In the genomic region with DNA sequence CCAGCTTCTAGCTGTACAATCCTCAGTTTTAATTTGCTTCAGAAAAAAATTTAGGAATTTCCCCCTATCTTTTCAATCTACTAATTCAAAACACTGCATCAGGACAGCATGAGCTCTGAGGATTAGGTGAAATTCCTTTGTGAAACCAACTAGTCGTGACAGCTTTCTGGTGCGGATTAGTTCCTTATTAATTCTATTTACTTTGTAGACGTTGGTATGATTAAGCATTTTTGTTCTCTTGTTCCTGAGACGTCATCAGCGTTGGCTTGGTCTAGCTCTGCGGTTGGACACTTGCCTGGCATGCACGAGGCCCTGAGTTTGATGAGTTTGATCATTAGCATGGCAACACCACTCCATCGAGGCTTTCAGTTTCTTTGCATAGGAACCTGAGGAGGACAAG, we compare ENCODE assay signal across 17 mouse cellular contexts.
DNase-seq lines count a peak whose midpoint lies in the region; ATAC-seq lines count a peak whose summit lies in the region.
"Had no signal": no experiment of that assay in that cellular context is flagged by ENCODE, and none has a peak within 500 bp of the region (broad histone marks: within the 10 kb centered on the region; RNA-seq: fewer than 3 reads in every experiment).

No protein-coding gene starts in this region.

- 6% methylated on average over 8 of the region's 8 CpGs for WGBS in forebrain, embryonic 14.5 days
- 26% methylated on average over 8 of the region's 8 CpGs for WGBS in forebrain, embryonic 11.5 days
- WGBS in midbrain, embryonic 14.5 days = 23% methylated on average over 8 of the region's 8 CpGs
- 26% methylated on average over 8 of the region's 8 CpGs for WGBS in midbrain, embryonic 13.5 days

- H3K9me3 ChIP-seq in forebrain, embryonic 14.5 days (replicated peaks; ENCODE audit: control insufficient read depth, low read length) = no peaks in the 10 kb centered on the region; the same call in 1 of the 2 replicates
- no peaks in the 10 kb centered on the region for H3K9me3 ChIP-seq in forebrain, embryonic 11.5 days (ENCODE audit: control insufficient read depth, low read length)
- H3K9me3 ChIP-seq in midbrain, embryonic 14.5 days (ENCODE audit: control insufficient read depth, low read length) = 0 out of 2 replicates have a peak, but pooled peaks cover 4% of the 10 kb centered on the region
- H3K9me3 ChIP-seq in midbrain, embryonic 13.5 days = peaks cover 5% of the 10 kb centered on the region; the same call in 1 of the 2 replicates
- H3K9me3 ChIP-seq: forebrain, embryonic 12.5 days; heart, embryonic 12.5 days; hindbrain, embryonic 10.5 days had no signal

- H3K4me2 ChIP-seq in forebrain, embryonic 14.5 days (ENCODE audit: low read length) = no peak overlapping the region
- no peak overlapping the region for H3K4me2 ChIP-seq in forebrain, embryonic 11.5 days (ENCODE audit: low read depth, low read length, severe bottlenecking)
- no peak overlapping the region for H3K4me2 ChIP-seq in midbrain, embryonic 14.5 days (ENCODE audit: low read length)
- no peak overlapping the region for H3K4me2 ChIP-seq in midbrain, embryonic 13.5 days (replicated peaks)
- H3K4me2 ChIP-seq: forebrain, embryonic 12.5 days; heart, embryonic 12.5 days; hindbrain, embryonic 14.5 days had no signal

- H3K4me3 ChIP-seq in forebrain, embryonic 14.5 days (ENCODE audit: low read depth, low read length) = no peak overlapping the region
- H3K4me3 ChIP-seq in forebrain, embryonic 11.5 days (ENCODE audit: low read depth, low read length) = no peak overlapping the region
- H3K4me3 ChIP-seq in midbrain, embryonic 14.5 days (replicated peaks; ENCODE audit: low read depth, low read length) = no peak overlapping the region
- no peak overlapping the region for H3K4me3 ChIP-seq in midbrain, embryonic 13.5 days (replicated peaks)
- H3K4me3 ChIP-seq: forebrain, embryonic 12.5 days; heart, embryonic 12.5 days; hindbrain, embryonic 10.5 days had no signal

- H3K9ac ChIP-seq in forebrain, embryonic 14.5 days (ENCODE audit: low read length) = no peak overlapping the region
- H3K9ac ChIP-seq in forebrain, embryonic 11.5 days (ENCODE audit: low read length) = no peak overlapping the region
- H3K9ac ChIP-seq in midbrain, embryonic 14.5 days (replicated peaks; ENCODE audit: low read length) = no peak overlapping the region
- H3K9ac ChIP-seq in midbrain, embryonic 13.5 days (replicated peaks) = no peak overlapping the region
- H3K9ac ChIP-seq: forebrain, embryonic 12.5 days; forebrain, postnatal 0 days; heart, embryonic 12.5 days; hindbrain, embryonic 14.5 days had no signal

- H3K36me3 ChIP-seq in forebrain, embryonic 14.5 days (ENCODE audit: control insufficient read depth, insufficient read depth, low read length) = no peaks in the 10 kb centered on the region
- no peaks in the 10 kb centered on the region for H3K36me3 ChIP-seq in forebrain, embryonic 11.5 days (ENCODE audit: control insufficient read depth, insufficient read depth, low read length)
- H3K36me3 ChIP-seq in midbrain, embryonic 14.5 days (ENCODE audit: control insufficient read depth, insufficient read depth, low read length) = no peaks in the 10 kb centered on the region
- H3K36me3 ChIP-seq in midbrain, embryonic 13.5 days = no peaks in the 10 kb centered on the region
- H3K36me3 ChIP-seq: forebrain, embryonic 12.5 days; heart, embryonic 12.5 days; hindbrain, embryonic 10.5 days had no signal

- H3K27ac ChIP-seq in forebrain, embryonic 14.5 days (ENCODE audit: low read depth, low read length) = no peak overlapping the region
- H3K27ac ChIP-seq in forebrain, embryonic 11.5 days (ENCODE audit: low read depth, low read length) = no peak overlapping the region
- no peak overlapping the region for H3K27ac ChIP-seq in midbrain, embryonic 14.5 days (replicated peaks; ENCODE audit: low read depth, low read length)
- H3K27ac ChIP-seq in midbrain, embryonic 13.5 days = no peak overlapping the region
- H3K27ac ChIP-seq: forebrain, embryonic 12.5 days; hindbrain, embryonic 10.5 days; hindbrain, embryonic 14.5 days had no signal

- no peak for ATAC-seq in forebrain, embryonic 14.5 days
- ATAC-seq in forebrain, embryonic 11.5 days (replicated peaks; ENCODE audit: low FRiP score) = no peak
- ATAC-seq in midbrain, embryonic 14.5 days (ENCODE audit: low FRiP score, low TSS enrichment) = no peak
- ATAC-seq in midbrain, embryonic 13.5 days = no peak
- ATAC-seq: forebrain, postnatal 0 days had no signal

- no peaks in the 10 kb centered on the region for H3K27me3 ChIP-seq in forebrain, embryonic 14.5 days (replicated peaks; ENCODE audit: control insufficient read depth, insufficient read depth, low read length)
- H3K27me3 ChIP-seq in forebrain, embryonic 11.5 days (ENCODE audit: control insufficient read depth, insufficient read depth, low read length) = no peaks in the 10 kb centered on the region
- no peaks in the 10 kb centered on the region for H3K27me3 ChIP-seq in midbrain, embryonic 14.5 days (ENCODE audit: control insufficient read depth, insufficient read depth, low read length)
- no peaks in the 10 kb centered on the region for H3K27me3 ChIP-seq in midbrain, embryonic 13.5 days
- H3K27me3 ChIP-seq: forebrain, embryonic 12.5 days; heart, embryonic 12.5 days had no signal

- peak; percentile 71 for DNase-seq in forebrain, embryonic 14.5 days (ENCODE audit: low spot score)
- no peak for DNase-seq in forebrain, embryonic 11.5 days (ENCODE audit: low spot score)
- peak; percentile 15 for DNase-seq in midbrain, embryonic 14.5 days
- peak; percentile 3 for DNase-seq in gonadal fat pad, adult 2 months (ENCODE audit: low read depth)
- no peak for DNase-seq in left cerebral cortex, adult 18-20 months (ENCODE audit: low spot score in 2 of 2)
- no peak for DNase-seq in embryo, embryonic 11 days
- DNase-seq: adrenal gland, adult 2 months; adrenal gland, postnatal 25 days; cerebellum, adult 8-10 months; cerebellum, postnatal 14 days; forebrain, postnatal 0 days; gastrocnemius, postnatal 14 days had no signal

- no peaks in the 10 kb centered on the region for H3K4me1 ChIP-seq in forebrain, embryonic 14.5 days (ENCODE audit: control insufficient read depth, insufficient read depth, low read length)
- no peaks in the 10 kb centered on the region for H3K4me1 ChIP-seq in forebrain, embryonic 11.5 days (replicated peaks; ENCODE audit: control insufficient read depth, insufficient read depth, low read length)
- H3K4me1 ChIP-seq in midbrain, embryonic 14.5 days (ENCODE audit: control insufficient read depth, insufficient read depth, low read length) = no peaks in the 10 kb centered on the region
- no peaks in the 10 kb centered on the region for H3K4me1 ChIP-seq in midbrain, embryonic 13.5 days (replicated peaks)
- H3K4me1 ChIP-seq: forebrain, embryonic 12.5 days; heart, embryonic 12.5 days; hindbrain, embryonic 10.5 days had no signal

Comparison
In these comparisons a context has a peak if more than half of its experiments do, and no peak if none do; other contexts are left out.
1. DNase-seq: peak in forebrain, embryonic 14.5 days (single experiment), midbrain, embryonic 14.5 days (single experiment) and gonadal fat pad, adult 2 months (single experiment); none in forebrain, embryonic 11.5 days (single experiment), left cerebral cortex, adult 18-20 months (0 of 2) and embryo, embryonic 11 days (single experiment).